Mouse (Mus musculus) c-Kit-positive CD71-positive TER-119-positive erythroid progenitor cells, embryonic 14.5 days (primary cell): ENCODE data around the gene Pex11g.

Source experiments
- DNase-seq: peaks from one replicate; pipeline ENCODE4 v3.0.0-alpha.2; 2013; ENCODE audit warnings: low spot score

The Pex11g gene

DNA sequence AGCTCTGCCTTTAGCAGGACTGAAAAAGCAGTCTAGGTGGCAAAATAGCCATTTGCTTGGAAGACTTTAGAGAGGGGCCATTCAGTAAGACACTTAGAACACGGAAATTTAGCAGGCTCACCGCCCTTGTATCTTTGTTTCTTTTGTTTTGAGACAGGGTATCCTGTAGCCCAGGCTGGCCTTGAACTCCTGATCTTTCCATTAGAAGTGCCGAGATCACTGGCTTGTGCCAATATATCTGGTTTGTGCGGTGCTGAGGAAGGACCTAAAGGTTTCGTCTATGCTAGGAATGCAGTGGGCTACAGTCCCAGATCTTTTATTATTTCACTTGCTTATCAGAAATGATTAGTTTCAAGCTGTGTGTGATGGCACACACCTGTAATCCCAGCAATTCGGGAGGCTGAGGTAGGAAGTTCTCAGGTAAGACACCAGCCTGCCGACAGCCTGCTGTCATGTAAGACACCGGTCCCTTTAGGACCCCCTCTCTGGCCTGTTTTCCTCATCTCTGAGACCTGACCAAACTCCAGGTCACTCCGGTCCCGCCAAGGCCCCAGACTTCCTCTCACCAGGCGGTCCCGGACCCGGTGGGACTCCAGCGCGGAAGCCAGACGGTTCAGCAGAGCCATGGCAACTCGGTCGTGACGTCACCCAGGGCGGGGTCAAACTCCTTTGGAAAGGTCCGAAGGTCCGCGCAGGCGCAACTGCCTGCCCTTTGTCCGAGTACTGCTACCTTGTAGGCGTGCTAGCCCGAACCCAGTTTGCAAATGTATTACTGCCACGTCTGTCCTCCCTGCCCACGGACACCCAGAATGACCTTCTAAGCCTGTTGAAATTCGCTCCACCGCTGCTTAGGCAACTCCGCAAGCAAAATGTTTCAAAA is at the start of gene Pex11g:
Gene Pex11g (minus strand): TSS at position 675 of the 880 bp plus-strand sequence.
- peak; percentile 89 for DNase-seq

DNA sequence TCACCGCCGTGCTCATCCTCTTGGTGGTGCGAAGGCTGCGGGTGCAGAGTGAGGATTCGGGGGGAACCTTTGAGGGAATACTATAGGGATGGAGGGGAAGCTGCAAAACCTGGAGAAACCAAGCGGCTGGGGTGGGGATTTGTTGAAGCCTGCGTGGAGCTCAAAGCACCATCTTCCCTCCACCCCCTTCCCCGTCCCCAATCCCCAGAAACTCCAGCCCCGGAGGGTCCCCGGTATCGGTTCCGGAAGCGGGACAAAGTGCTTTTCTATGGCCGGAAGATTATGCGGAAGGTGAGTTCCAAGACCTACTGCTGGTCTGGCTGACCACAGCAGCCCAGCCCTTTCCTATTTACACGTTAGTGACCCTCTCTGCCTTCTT is 49.6 kb upstream of the Pex11g start:
- no peak for DNase-seq

DNA sequence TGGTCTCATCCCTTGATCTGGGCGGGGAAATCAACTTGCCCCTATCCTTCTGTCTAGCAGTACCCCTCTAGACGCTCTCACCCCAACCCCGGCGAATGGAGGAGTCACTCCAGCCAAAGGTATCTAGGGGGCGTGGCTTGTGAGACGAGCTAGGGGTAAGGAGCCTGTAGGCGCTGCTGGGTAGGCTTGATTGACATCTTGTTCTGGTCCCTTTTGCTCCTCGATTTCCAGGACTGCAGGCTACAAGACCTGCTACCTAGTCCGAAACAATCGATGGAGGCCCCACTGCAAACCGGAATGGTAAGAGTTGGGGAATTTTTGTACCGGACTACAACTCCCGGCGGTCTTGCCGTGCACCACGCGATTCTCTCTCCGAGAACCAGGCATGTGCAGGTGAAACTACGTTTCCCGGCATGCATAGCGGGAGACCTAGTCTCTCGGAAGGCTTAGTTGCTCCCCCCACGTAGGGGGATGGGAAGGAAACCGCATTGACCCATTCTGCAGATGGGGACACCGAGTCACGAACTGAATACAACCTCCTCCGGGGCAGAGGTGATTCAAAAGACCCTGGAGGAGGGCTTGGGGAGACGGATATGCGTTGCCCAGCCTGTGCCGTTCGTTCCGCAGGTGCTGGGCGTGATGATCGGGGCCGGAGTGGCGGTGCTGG is 49.1 kb upstream of the Pex11g start:
- peak; percentile 91 for DNase-seq

DNA sequence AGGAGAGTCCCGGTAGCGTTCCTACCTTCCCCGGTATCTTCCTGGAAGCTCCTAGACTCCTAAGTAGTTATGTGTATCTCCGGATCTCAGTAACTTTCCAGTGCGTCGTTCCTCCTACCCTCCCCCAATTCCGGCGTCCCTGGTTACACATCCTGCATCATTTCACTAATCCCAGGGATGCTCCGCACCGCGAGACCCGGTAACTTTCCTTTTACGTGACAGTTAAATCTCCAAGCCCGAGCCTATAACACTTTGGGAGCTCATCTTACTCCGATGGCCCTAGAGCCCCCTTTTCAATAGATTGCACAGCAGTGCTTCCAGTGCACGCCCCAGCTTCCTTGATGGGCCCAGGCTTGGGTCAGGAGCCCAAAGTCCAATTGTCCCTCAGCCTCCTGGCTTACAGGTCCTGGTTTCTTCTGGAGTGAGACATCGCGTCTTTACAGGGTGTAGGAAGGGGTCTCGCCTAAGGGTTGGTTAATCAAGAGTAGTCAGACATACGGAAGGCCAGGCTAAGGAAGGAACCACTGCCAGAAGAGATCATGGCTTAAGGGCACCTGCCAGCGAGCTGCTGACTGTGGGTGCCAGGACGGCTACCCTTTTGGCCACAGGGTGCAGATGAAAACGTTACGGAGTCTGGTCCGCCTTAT is 48.4 kb upstream of the Pex11g start:
- DNase-seq = peak; percentile 23

DNA sequence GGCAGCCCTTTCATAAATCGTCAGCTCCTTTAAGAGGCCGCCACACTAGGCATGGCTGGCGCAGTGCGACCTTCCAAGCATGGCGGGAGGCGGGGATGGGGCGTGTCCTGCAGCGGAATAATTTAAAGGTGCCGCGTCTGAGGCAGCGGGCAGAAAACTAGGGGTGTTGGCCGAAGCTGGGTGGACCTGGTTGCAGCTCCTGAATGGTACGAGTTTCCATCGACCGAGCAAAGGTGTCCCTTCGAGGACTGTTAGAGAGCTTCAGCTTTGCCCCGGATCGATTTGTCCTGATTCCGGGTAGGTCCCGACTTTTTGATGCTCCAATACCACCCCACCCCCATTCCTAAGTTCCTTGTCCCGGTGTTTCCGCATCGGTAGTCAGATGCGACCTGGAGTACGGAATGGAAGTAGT is 47.8 kb upstream of the Pex11g start, which contains the start of gene Pnpla6:
Gene Pnpla6 (plus strand): TSS at position 125 of the 412 bp plus-strand sequence.
- peak; percentile 80 for DNase-seq

DNA sequence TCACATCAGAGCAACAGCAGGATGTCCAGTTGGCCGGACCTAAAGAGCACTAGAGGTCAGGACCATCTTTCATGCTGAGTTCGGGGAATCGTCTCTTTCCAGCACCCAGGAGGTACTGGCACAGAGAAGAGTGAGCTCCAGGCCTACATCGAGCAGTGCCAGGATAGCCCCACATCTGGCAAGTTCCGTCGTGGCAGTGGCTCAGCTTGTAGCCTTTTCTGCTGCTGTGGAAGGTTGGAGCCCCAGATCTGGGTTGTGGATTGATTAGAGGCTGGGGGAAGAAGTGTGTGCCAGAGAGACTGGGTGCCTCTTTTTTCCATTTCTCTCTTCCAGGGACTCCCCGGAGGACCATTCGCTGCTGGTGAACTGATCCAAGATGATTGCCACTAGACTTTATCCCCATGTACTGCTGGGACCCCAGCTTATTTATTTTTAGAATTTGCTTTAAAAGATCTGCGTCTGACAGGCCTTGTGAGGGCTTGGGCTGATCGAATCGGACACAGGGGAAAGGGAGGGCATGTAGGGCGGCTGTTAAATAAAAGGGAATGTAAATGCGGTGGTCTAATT is 47.3 kb upstream of the Pex11g start:
- no peak for DNase-seq

DNA sequence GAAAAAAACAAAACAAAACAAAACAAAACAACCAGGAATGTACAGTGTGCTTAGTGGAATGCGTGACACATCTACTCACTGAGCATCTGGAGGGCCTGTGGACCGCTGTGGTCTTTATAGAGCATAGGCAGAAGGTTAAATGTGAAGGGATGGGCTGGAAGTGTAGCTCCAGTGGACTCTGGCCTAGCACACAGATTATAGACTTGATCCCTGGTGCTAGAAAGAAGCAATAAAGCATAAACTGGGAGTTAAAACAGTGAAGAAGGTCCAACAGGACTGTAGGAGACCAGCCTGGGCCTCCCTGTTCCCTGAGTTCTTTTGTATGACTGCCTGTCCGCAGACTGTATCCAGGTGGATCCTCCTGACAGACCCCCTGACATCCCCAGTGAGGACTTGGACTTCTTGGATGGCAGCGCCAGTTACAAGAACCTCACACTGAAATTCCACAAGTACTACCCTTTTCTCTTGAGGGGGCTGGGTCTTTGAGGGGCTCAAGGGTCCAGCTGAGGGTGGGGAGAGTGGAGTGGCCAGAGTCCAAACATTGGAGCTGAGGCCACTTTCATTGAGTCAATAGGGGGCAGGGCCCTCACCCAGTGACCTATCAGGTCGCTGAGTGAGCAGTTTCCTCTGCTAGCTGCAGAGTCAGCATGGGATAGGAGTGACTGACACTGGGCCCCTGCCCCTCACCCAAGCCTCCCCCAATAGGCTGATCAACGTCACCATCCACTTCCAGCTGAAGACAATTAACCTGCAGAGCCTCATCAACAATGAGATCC is 40.7 kb upstream of the Pex11g start:
- no peak for DNase-seq

DNA sequence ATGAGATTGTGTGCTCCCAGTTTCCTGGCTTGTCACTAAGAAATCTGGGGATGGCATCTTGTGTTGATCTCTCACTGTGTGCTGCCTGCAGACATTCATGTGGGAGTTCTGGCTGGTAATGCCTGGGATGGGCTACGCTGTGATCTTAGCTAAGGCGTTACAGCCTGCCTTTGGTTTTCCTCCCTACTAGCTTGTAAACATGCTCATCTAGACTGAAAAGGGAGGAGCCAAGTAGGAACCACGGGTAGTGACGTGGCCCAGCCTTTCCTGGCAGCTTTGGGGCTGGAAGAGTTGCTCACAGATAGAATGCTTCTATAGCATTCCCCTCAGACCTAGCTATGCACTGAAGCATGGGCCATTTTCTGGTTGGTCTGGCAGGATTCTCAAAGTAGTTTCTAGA is 34.7 kb upstream of the Pex11g start:
- no peak for DNase-seq

DNA sequence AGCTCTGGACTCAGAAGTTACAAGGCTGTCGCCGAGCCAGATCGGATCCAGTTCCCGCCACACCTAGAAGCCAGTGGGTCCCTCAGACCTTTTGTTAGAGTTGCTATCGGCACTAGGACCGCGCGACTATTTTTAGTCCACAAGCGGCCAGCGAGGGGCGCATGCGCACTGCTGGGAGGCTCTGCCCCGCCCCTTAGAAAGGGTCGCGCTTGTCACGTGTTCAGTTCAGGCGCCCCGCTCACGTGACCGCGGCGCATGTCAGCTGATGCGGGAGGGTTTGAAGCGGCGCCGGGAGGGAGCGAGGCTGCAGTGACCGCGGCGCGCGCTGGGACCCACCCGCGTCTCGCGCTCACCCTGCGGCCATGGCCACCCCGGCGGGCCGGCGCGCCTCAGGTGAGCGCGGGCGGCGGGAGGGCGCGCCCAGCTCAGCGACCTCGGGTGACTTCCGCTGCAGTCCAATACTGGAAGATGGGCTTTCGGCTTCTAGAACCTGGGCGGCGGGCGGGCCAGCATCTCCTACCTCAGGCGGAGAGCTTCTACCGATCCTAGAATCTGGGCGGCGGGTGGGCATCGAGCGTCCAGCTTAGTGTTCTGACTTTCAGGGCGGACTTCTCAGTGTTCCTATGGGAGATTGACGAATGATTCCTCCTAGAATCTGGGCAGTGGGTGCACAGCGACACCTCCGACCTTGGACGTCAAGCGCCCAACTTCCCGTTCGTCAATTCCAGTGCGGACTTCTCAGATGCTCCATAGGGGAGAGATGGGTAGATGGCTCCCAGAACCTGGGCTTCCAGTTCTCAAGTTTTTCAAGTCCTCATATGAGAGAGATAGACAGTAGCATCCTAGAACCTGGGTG is 33.0 kb upstream of the Pex11g start, which contains the start of gene Mcoln1:
Gene Mcoln1 (plus strand): TSS at position 223 of the 856 bp plus-strand sequence.
- peak; percentile 98 for DNase-seq

DNA sequence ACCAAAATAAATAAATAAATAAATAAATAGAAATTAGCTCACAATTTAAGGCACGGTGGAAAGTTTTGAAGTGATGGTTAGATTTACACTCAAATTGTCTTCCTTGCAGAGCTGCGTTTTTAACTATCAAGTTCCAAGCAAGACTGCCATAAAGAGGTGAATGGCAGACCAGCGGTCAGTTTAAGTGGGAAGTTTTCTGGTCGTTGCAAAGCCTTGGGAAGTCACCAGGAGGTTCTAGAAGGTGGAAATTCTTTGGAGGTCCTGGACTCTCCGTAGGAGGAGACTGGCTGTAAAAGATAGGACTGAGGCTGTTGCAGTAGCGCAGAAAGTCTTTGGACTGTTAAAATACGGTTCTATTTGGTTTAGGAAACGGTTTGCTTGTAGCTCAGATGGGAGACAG is 32.3 kb upstream of the Pex11g start:
- no peak for DNase-seq

DNA sequence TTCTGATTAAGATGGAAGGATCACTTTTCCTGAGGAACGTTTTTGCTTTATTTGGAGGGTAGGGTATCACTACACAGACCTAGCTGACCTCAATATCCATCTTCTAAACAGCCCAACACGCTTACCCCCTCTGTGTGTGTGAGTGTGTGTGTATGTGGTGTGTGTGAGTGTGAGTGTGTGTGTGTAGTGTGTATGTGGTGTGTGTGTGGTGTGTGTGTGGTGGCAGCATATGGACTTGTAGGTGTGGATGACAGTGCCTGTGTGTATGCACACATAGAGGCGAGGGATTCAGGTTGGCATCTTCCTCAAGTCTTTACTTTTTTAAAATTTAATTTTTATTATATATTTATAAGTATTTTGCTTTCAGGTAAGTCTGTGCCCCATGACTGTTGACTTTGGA is 31.1 kb upstream of the Pex11g start:
- DNase-seq = no peak

DNA sequence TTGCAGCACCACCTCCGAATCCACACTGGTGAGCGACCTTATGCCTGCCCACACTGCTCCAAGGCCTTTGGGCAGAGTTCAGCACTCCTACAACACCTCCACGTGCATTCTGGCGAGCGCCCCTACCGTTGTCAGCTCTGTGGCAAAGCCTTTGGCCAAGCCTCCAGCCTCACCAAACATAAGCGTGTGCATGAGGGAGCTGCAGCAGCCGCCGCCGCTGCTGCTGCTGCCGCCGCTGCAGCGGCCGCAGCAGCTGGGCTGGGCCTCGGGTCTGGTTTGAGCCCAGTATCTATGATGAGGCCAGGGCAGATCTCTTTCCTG is 28.9 kb upstream of the Pex11g start:
- no peak for DNase-seq

DNA sequence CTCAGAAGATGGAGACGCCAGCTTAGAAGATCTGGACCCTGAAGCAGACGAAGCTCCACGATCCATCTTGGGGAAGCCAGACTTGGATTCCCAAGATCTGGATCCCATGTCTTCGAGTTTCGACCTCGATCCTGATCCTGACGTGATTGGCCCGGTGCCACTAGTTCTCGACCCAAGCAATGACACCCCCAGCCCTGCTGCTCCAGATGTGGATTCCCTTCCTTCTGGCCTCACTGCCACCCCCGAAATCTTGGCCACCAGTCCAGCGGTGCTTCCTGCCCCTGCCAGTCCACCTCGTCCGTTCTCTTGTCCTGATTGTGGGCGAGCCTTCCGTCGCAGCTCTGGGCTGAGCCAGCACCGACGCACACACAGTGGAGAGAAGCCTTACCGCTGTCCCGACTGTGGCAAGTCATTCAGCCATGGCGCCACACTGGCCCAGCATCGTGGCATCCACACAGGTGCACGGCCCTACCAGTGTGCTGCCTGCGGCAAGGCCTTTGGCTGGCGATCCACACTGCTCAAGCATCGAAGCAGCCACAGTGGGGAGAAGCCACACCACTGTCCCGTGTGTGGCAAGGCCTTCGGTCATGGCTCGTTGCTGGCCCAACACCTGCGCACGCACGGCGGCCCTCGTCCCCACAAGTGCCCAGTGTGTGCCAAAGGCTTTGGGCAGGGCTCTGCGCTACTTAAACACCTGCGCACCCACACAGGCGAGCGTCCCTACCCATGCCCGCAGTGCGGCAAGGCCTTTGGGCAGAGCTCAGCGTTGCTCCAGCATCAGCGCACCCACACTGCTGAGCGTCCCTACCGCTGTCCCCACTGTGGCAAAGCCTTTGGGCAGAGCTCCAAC is 28.3 kb upstream of the Pex11g start:
- no peak for DNase-seq

DNA sequence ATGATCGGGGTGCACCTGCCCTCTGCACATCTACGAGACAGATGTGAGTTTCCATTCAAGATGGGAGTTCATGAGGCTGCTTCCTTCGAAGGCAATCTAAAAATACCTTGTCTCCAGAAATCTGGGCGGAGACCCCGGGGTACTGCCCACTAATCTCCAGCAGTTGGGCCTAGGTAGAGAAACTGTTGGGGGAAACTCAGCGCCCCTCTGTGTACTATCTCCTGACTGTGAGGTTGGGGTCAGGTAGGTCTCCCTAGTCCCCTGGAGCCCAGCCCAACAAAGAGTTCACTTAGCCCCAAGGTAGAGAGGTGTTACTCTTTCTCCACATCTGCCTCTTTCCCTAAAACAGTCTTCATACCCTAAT is 26.3 kb upstream of the Pex11g start:
- DNase-seq = no peak

DNA sequence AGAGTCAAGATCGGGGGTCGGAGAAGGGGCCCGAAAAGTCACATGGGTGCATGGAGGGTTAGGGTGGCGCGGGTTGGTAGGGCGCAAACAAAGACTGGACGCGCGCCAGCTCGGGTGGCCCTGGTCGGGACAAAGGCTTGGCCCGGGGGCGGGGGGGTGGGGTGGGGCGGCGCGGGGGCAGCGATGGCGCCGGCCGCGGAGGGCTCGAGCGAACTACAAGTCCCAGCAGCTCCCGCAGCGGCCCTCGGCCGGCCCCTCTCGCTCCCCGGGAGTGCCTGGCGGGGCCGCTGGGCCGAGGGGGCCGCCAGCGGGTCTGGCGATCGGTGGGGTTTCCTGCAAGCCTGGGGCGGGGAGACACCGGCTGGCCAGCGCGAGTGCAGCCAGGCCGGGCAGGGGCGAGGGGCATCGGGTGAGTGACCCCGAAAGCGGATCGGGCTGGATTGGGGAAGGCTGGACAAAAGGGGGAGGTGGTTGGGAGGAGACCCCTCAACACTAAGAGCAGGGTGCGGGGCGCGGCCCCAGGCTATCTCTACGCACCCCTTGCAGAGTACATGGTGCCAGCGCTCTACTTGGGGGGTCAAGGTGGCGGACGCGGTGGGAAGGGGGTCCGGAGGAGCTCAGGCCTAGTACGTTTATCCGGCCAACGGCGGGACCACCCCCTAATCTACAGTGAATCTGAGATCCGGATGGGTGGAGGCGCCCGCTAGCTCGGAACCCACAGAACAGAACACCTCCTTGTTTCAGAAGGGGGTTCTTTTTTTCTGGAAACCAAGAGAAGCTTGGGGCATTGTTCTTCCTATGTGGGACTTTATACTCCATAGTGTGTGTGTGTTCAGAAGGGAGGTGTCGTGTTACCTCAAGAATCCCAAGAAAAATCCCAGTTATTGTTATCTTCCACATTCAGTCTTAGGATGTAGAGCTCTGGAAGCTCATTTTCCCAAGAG is 25.7 kb upstream of the Pex11g start, which contains the start of gene Zfp358:
Gene Zfp358 (plus strand): TSS at position 238 of the 944 bp plus-strand sequence.
- no peak for DNase-seq

DNA sequence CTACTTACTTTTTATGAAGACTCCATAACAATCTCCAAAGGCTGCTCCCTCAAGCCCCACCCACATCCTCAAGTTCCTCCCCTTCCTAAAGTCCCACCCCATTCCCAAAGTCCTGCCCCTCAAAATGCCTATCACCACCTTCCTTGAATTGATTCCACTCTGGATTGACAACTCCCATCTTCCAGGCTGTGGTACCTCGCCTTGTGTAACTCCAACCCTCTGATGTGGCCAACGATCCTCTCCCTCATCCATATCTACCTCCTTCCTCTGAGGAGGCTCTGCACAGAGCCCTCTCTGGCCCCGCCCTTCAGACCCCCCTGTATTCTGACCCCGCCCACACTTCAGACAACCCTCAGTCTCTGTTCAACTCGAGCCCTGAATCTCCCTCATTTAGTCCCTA is 17.7 kb upstream of the Pex11g start:
- no peak for DNase-seq

DNA sequence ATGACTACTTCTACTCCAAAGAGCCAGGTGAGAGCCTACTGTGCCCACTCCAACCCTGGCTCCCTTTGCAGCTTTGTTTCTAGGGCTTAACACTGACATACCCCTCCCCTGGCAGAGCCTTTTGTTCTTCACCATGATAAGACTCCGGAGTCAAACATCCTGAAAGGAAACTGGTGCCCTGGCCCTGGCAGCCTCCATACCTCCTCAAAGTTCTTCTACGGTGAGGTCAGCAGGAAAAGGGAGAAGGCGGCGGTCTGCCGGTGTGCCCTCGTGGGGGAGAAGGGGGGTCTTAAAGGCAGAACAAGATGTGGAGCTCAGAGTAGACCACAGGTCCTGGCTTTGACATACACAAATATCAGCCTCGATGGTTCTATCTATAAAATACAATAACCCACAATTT is 16.1 kb upstream of the Pex11g start:
- no peak for DNase-seq

DNA sequence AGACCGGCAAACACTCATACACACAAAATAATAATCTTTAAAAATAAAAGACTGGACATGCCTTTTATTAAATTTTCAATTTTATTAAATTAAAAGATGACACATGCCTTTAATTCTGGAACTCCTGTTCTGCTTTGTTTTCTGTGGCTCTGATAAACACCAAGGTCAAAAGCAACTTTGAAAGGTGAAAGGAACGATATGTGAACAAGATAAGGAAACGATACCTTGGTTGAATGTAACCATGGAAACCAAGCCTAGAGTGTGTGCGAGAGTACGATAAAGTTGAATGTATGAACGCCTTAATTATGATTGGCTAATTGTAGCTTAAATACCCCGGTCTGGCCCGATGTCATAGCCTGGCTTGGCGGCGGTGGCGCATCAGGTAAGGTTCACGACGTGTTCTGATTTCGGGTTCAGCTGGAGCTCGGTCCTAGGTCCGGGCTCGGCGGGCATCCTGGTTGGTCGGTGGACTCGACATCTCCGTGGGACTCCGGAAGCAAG is 14.8 kb upstream of the Pex11g start:
- DNase-seq = no peak

DNA sequence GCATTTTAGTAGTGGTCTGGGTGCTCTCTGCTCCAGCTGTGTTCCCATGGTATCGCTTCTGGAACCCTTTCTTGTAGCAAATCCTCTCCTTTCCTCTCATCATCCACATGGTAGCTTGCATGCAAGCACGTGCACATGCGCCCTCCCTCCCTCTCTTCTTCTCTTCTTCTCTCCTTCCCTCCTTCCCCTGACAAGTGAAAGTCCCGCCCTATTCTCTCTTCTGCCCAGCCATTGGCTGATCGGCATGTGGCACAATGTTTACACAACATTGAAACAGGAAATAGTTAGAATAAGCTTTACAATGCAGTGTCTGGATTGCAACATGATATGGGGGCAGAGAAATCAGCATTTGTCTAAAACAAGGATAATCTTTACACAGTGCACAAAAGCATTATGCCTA is 14.1 kb upstream of the Pex11g start:
- DNase-seq = no peak
